Mouse (Mus musculus) embryonic facial prominence, embryonic 13.5 days (tissue): ENCODE data around the gene Palld. TPM values are rescaled to one million over a fixed set of nuclear protein-coding genes. Genes with fewer than 3 reads are reported as not detected.

Experiments
- ATAC-seq: fragments of 200-750 bp; cut with Nextera tagmentation; 2 replicates; pipeline ENCODE4 v1.8.0; 2017; ENCODE audit warnings: low read depth; ENCODE audit not compliant: insufficient number of reproducible peaks, insufficient read depth, low FRiP score, low TSS enrichment
- H3K27ac ChIP-seq: fragments of 300-500 bp; sonication (generic); 2 replicates; pipeline ENCODE4 v1.5.1; 2015; ENCODE audit warnings: moderate library complexity, mild to moderate bottlenecking, inconsistent platforms
- H3K27me3 ChIP-seq: fragments of 300-500 bp; sonication (generic); 2 replicates; pipeline ENCODE4 v1.6.1; 2015; ENCODE audit warnings: mild to moderate bottlenecking, inconsistent platforms
- H3K36me3 ChIP-seq: fragments of 300-500 bp; sonication (generic); 2 replicates; pipeline ENCODE4 v1.6.1; 2015; ENCODE audit warnings: mild to moderate bottlenecking, inconsistent platforms
- H3K4me1 ChIP-seq: fragments of 300-500 bp; sonication (generic); 2 replicates; pipeline ENCODE4 v1.6.1; 2015; ENCODE audit warnings: inconsistent platforms
- H3K4me2 ChIP-seq: fragments of 300-500 bp; sonication (generic); 2 replicates; pipeline ENCODE4 v1.6.1; 2015; ENCODE audit warnings: moderate library complexity, mild to moderate bottlenecking, inconsistent platforms
- H3K4me3 ChIP-seq: fragments of 300-500 bp; sonication (generic); 2 replicates; pipeline ENCODE4 v1.5.1; 2015; ENCODE audit warnings: mild to moderate bottlenecking, inconsistent platforms
- H3K9ac ChIP-seq: fragments of 300-500 bp; sonication (generic); 2 replicates; pipeline ENCODE4 v1.6.1; 2015; ENCODE audit warnings: mild to moderate bottlenecking, inconsistent platforms
- H3K9me3 ChIP-seq: fragments of 300-500 bp; sonication (generic); 2 replicates; pipeline ENCODE4 v1.6.1; 2016; ENCODE audit warnings: inconsistent platforms
- WGBS: fragments of 180-500 bp; shearing (Covaris S2); methylation state at CpG from one replicate; pipeline ENCODE4 v1.1.7; 2015; ENCODE audit warnings: mixed read lengths; 5-methylcytosine and 5-hydroxymethylcytosine counted together
- polyA plus RNA-seq: library from polyadenylated mRNA; unstranded; fragments of >200 nt; fragmentation: Nextera tagmentation; extraction: Ambion mirVana; gene quantifications from 2 replicates; pipeline ENCODE4 v1.2.1, GENCODE M21; 2015

The Palld gene
- polyA plus RNA-seq, 1 experiment from 2014 or later = 146 TPM

DNA sequence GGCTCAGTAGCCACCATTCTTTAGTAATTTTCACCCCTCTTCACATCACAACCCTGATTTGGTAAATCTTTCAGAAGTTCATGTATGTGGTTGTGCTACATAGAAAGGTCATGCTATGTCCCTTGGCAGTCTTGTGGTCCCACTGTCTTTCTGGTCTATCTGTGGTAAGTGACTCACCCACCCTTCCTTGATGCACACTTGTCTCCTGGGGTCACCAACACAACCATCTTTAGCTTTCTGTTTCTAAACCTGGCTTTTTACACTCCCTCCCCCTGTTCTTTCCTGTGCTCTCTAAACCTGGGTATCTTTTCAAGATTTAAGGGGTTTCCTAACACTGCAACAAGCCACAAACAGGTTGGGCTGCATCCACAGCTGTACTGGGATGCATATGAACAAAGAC, 345.5 kb downstream of the Palld start:
- no peak for ATAC-seq
- no peak overlapping the region for H3K4me3 ChIP-seq
- no peak overlapping the region for H3K9ac ChIP-seq
- no peak overlapping the region for H3K4me2 ChIP-seq
- H3K27me3 ChIP-seq = no peaks in the 10 kb centered on the region
- H3K9me3 ChIP-seq = no peaks in the 10 kb centered on the region
- peak overlapping the region; percentile 29; the same call in 1 of the 2 replicates for H3K27ac ChIP-seq
- peaks cover 67% of the 10 kb centered on the region for H3K4me1 ChIP-seq
- 0 out of 2 replicates have a peak, but pooled peaks cover 5% of the 10 kb centered on the region for H3K36me3 ChIP-seq

- 60% methylated on average over 8 of the region's 8 CpGs for WGBS
- Histone ChIP-seq H3K9me3 (no peaks in the 10 kb centered on the region), H3K27ac (peak overlapping the region; percentile 29; the same call in 1 of the 2 replicates), H3K4me2 (no peak overlapping the region), H3K9ac (no peak overlapping the region), H3K4me1 (peaks cover 75% of the 10 kb centered on the region), H3K36me3 (0 out of 2 replicates have a peak, but pooled peaks cover 5% of the 10 kb centered on the region), H3K27me3 (no peaks in the 10 kb centered on the region), H3K4me3 (no peak overlapping the region)
- ATAC-seq = no peak
These were observed 346.3 kb downstream of the Palld start for GRCm38 (mm10) chr8:61556219-61556618.

GRCm38 (mm10) chr8:61555343-61555742, 347.1 kb downstream of the Palld start:
- H3K4me2 ChIP-seq = no peak overlapping the region
- H3K4me1 ChIP-seq = peaks cover 73% of the 10 kb centered on the region
- no peak overlapping the region for H3K9ac ChIP-seq
- H3K9me3 ChIP-seq = no peaks in the 10 kb centered on the region
- peak overlapping the region; percentile 29 for H3K27ac ChIP-seq
- no peaks in the 10 kb centered on the region for H3K27me3 ChIP-seq
- H3K36me3 ChIP-seq = peaks cover 2% of the 10 kb centered on the region
- ATAC-seq = no peak
- 33% methylated on average over 6 of the region's 6 CpGs for WGBS
- no peak overlapping the region for H3K4me3 ChIP-seq

- H3K27me3 ChIP-seq = no peaks in the 10 kb centered on the region
- H3K27ac ChIP-seq = peak overlapping the region; percentile 76
- H3K9ac ChIP-seq = no peak overlapping the region
- H3K4me1 ChIP-seq = peaks cover 61% of the 10 kb centered on the region
- 82% methylated on average over 8 of the region's 8 CpGs for WGBS
- peaks cover 26% of the 10 kb centered on the region for H3K36me3 ChIP-seq
- H3K9me3 ChIP-seq = peaks cover 9% of the 10 kb centered on the region
- H3K4me3 ChIP-seq = no peak overlapping the region
- H3K4me2 ChIP-seq = no peak overlapping the region
- no peak for ATAC-seq
These were observed 349.6 kb downstream of the Palld start for GRCm38 (mm10) chr8:61552755-61553402.

- no peak overlapping the region for H3K4me3 ChIP-seq
- peaks cover 27% of the 10 kb centered on the region for H3K36me3 ChIP-seq
- H3K4me1 ChIP-seq = peaks cover 55% of the 10 kb centered on the region
- H3K27ac ChIP-seq = peak overlapping the region; percentile 76
- peaks cover 9% of the 10 kb centered on the region for H3K9me3 ChIP-seq
- 0 out of 2 replicates have a peak overlapping the region, but pooled peaks have one; percentile 9 for H3K4me2 ChIP-seq
- no peaks in the 10 kb centered on the region for H3K27me3 ChIP-seq
- 37% methylated on average over 6 of the region's 6 CpGs for WGBS
- no peak for ATAC-seq
- H3K9ac ChIP-seq = no peak overlapping the region
These were observed 350.3 kb downstream of the Palld start for GRCm38 (mm10) chr8:61552221-61552620.

- no peak for ATAC-seq
- H3K27ac ChIP-seq = no peak overlapping the region
- peaks cover 9% of the 10 kb centered on the region for H3K9me3 ChIP-seq
- no peaks in the 10 kb centered on the region for H3K27me3 ChIP-seq
- no peak overlapping the region for H3K4me3 ChIP-seq
- H3K4me2 ChIP-seq = peak overlapping the region; percentile 18; the same call in 1 of the 2 replicates
- peaks cover 48% of the 10 kb centered on the region for H3K36me3 ChIP-seq
- WGBS = 26% methylated on average over 27 of the region's 27 CpGs
- no peak overlapping the region for H3K9ac ChIP-seq
- H3K4me1 ChIP-seq = peaks cover 38% of the 10 kb centered on the region
These were observed 352.3 kb downstream of the Palld start for GRCm38 (mm10) chr8:61550006-61550748.

GRCm38 (mm10) chr8:61549585-61549984, 352.9 kb downstream of the Palld start:
- Histone ChIP-seq H3K36me3 (peaks cover 53% of the 10 kb centered on the region), H3K27ac (no peak overlapping the region), H3K9ac (no peak overlapping the region), H3K4me1 (peaks cover 35% of the 10 kb centered on the region), H3K27me3 (no peaks in the 10 kb centered on the region), H3K4me3 (no peak overlapping the region), H3K4me2 (0 out of 2 replicates have a peak overlapping the region, but pooled peaks have one; percentile 18), H3K9me3 (peaks cover 9% of the 10 kb centered on the region)
- ATAC-seq = 0 out of 2 replicates have a peak, but pooled peaks have one; percentile 12
- 53% methylated on average over 41 of the region's 41 CpGs for WGBS

GRCm38 (mm10) chr8:61539828-61540500, 362.5 kb downstream of the Palld start:
- Histone ChIP-seq H3K36me3 (peaks cover 60% of the 10 kb centered on the region), H3K4me3 (no peak overlapping the region), H3K9me3 (no peaks in the 10 kb centered on the region), H3K27me3 (no peaks in the 10 kb centered on the region), H3K27ac (no peak overlapping the region), H3K4me1 (peaks cover 18% of the 10 kb centered on the region), H3K4me2 (no peak overlapping the region), H3K9ac (no peak overlapping the region)
- 42% methylated on average over 7 of the region's 7 CpGs for WGBS
- peak; percentile 45; the same call in 1 of the 2 replicates for ATAC-seq

DNA sequence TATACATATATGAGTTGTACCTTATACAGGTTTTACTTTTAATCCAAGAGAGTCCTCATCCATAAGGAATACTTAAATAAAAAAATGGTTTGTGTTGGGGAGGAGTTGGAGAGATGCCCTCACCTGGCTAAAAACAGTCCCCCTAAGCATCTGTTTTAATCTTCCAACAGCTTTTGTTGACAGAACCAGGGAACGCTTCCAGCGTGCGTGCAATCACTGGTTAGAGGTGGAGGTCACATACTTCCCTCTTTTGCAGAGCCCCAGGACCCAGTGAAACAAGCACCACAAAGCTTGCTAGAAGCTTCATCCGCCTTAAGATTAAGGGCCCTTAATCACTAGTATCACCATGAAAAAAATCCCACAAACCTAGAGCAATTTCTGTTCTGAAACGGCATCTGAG, 365.0 kb downstream of the Palld start:
- H3K27ac ChIP-seq = no peak overlapping the region
- no peak overlapping the region for H3K9ac ChIP-seq
- peaks cover 32% of the 10 kb centered on the region for H3K4me1 ChIP-seq
- no peak overlapping the region for H3K4me2 ChIP-seq
- no peak for ATAC-seq
- 55% methylated on average over 5 of the region's 5 CpGs for WGBS
- H3K27me3 ChIP-seq = no peaks in the 10 kb centered on the region
- H3K36me3 ChIP-seq = peaks cover 59% of the 10 kb centered on the region
- H3K9me3 ChIP-seq = no peaks in the 10 kb centered on the region
- H3K4me3 ChIP-seq = no peak overlapping the region

GRCm38 (mm10) chr8:61535472-61535871, 367.0 kb downstream of the Palld start:
- peaks cover 70% of the 10 kb centered on the region for H3K36me3 ChIP-seq
- H3K4me2 ChIP-seq = no peak overlapping the region
- no peak overlapping the region for H3K9ac ChIP-seq
- H3K4me1 ChIP-seq = peaks cover 32% of the 10 kb centered on the region
- H3K27me3 ChIP-seq = no peaks in the 10 kb centered on the region
- H3K27ac ChIP-seq = no peak overlapping the region
- no peak for ATAC-seq
- no peaks in the 10 kb centered on the region for H3K9me3 ChIP-seq
- 79% methylated on average over 11 of the region's 11 CpGs for WGBS
- H3K4me3 ChIP-seq = no peak overlapping the region

GRCm38 (mm10) chr8:61533356-61533926, 369.0 kb downstream of the Palld start:
- Histone ChIP-seq H3K9me3 (no peaks in the 10 kb centered on the region), H3K9ac (no peak overlapping the region), H3K36me3 (peaks cover 82% of the 10 kb centered on the region), H3K4me1 (peaks cover 35% of the 10 kb centered on the region), H3K27ac (no peak overlapping the region), H3K4me3 (no peak overlapping the region), H3K27me3 (no peaks in the 10 kb centered on the region), H3K4me2 (no peak overlapping the region)
- WGBS = 38% methylated on average over 16 of the region's 16 CpGs
- no peak for ATAC-seq
